Mouse (Mus musculus): ENCODE results near the gene Patl1.
"Not testable (repeated sequence)": the region's sequence is repeated elsewhere in the genome, so short reads cannot be mapped to it uniquely, and the experiment has no call there.

Gene Patl1

GRCm38 (mm10) chr19:11969155-11970050, 57.2 kb downstream of the Patl1 start:
- DNase-seq: no peak

- no peak for DNase-seq
Measured at GRCm38 (mm10) chr19:11973511-11974222, 61.5 kb downstream of the Patl1 start.

GRCm38 (mm10) chr19:11974223-11974540, 62.0 kb downstream of the Patl1 start:
- DNase-seq: no peak

GRCm38 (mm10) chr19:11975683-11976082, 63.5 kb downstream of the Patl1 start:
- DNase-seq: no peak

DNA sequence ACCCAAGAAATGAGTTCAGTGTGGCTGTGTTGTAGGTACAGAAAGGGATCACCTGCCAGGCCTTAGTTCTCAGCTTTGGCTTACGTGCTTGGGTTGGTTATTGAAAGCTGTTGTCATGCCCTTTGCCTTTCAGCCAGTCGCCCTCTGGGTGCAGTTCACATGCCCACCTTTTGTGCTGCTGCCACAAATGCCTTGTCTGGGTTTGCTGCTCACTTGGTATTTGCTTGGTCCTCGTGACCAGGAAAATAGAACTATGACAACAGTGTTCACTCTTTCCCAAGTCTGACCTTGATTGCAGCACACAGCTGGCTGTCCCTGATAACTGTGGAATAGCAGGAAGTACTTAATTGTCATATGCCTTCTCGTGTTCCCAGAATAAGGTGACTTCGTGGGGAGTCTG, 65.2 kb downstream of the Patl1 start:
- no peak for DNase-seq

GRCm38 (mm10) chr19:11980471-11980870, 68.3 kb downstream of the Patl1 start:
- DNase-seq: no peak

DNA sequence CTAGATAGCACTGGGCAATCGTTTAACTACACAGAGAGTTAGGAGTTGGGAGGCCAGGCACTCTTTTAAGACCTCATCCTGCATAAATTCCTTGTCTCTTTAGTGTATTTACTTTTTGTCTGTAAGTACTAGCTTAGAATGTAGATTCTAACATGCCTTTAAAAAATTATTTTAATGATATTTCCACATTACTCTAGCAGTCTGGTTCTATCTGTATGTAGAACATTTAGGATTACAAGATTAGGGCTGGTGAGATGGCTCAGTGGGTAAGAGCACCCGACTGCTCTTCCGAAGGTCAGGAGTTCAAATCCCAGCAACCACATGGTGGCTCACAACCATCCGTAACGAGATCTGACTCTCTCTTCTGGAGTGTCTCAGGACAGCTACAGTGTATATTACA, 72.4 kb downstream of the Patl1 start:
- DNase-seq: not testable (repeated sequence)

DNA sequence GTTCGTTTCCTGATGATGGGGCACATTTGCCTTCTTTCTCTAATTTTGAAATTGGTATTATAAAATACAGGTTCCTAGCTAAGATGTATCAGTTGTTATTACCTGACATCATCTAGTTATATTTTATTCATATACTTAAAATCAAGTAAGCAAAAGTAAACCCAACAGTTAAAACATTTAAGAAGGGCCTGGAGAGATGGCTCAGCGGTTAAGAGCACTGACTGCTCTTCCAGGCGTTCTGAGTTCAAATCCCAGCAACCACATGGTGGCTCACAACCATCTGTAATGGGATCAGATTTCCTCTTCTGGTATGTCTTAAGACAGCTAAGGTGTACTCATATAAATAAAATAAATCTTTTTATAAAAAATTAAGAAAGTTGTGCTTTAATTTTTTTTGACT, 75.6 kb downstream of the Patl1 start:
- DNase-seq: no peak

DNA sequence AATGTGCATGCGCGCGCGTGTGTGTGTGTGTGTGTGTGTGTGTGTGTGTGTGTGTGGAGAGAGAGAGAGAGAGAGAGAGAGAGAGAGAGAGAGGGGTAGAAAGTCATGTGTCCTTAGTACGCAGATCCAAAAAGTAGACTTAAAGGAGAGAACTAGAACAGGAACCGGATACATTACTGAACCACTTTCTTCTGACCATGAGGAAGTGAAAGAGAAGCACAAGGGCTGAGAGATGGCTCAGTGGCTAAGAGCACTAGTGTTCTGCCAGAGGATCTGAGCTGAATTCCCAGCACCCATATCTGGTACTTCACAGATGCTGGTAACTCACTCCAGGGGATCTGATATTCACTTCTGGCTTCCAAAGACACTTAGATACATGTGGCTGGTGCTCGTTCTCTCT, 77.1 kb downstream of the Patl1 start:
- no peak for DNase-seq

DNA sequence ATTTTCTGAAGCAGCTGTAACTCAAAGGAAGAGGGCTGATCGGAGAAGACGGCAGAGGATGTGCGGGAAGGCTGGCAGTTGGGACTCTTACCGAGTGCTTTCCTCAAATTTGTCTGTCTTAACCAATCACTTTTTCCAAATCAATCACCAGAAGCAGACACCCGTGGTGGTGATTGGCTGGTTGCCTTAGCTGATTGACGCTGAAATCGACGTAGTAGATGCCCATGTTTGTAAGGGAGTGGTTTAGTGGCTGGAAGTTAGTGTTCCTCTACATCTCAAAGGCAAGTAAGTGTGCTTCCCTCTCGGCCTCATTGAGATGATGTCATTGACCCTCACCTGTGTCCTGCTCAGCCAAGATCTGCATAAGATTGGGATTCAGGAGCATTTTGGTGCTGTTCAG, 79.8 kb downstream of the Patl1 start:
- DNase-seq: no peak

DNA sequence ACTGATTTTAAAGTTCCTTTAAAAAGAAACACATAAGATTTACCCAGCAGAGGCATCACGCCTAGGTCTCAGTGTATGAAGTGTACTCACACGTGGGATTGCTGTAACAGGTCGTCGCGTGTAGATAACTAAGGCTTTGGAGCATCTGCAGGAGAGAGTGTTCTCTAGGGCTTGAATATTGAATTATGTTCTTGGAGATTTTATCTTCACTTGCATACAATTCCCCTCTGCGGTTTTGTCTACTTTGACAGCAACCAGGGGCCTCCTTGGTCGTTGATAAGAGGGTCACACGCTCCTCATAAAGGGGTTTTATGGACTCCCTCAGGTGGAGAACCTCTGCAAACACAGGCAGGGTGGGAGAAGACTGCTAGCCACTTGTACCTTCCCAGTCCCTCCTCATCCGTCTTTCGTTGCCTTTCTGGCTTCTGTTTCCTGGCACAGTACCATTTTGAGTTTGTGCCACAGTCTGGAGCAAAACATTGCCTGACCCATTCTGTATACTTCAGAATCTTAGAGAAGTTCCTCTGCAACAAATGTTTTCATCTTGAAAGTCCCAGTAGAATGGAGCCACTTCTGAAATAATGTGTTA, 80.3 kb downstream of the Patl1 start:
- no peak for DNase-seq
